Mouse (Mus musculus) frontal cortex, postnatal 14 days (tissue): ENCODE measurements around the gene Bcl2l1.

ENCODE experiments used
- DNase-seq, 2 experiments: peaks; one replicate each; pipeline ENCODE4 v3.0.0; 2022; ENCODE audit warnings: low spot score in 2 of 2

Gene Bcl2l1

GRCm38 (mm10) chr2:152772231-152772630 lies 59.3 kb downstream of the Bcl2l1 start:
- no peak for DNase-seq

GRCm38 (mm10) chr2:152771571-152771970 lies 60.0 kb downstream of the Bcl2l1 start:
- DNase-seq, result no peak

- DNase-seq, result no peak
Observed at GRCm38 (mm10) chr2:152769677-152770076, 61.9 kb downstream of the Bcl2l1 start.

DNA sequence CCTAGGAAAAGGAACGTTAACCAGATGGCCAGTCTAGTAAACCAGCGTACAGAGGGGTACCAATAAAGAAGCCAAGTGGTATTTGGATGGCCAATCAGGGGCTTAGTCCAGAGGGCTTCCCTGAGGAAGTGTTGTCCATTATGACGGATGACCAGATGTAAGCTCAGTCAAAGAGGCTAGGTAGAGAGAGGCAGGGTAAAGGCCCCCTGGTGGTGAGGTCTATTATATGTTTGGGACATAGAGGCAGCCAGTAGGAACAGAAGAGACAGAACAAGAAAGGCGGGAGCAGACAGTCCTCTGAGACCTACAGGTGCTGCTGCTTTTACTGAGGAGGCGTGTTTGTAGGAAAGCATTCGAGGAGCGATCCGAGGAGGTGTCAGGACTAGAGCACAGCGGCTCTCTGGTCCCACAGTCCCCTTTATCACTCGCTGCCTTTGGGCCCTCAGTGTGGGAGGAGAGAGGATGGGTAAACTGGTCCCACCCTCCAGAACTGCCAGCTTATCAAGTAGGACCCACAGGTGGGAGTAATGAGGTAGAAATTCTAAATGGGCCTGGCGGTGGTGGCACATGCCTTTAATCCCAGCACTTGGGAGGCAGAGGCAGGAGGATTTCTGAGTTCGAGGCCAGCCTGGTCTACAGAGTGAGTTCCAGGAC lies 63.8 kb downstream of the Bcl2l1 start:
- no peak for DNase-seq

GRCm38 (mm10) chr2:152766387-152767123 lies 65.0 kb downstream of the Bcl2l1 start:
- peak; percentile 68 to 85 for DNase-seq

- DNase-seq, result no peak
Observed at GRCm38 (mm10) chr2:152765045-152765674, 66.4 kb downstream of the Bcl2l1 start.

GRCm38 (mm10) chr2:152764172-152765044 lies 67.1 kb downstream of the Bcl2l1 start:
- no peak for DNase-seq

DNA sequence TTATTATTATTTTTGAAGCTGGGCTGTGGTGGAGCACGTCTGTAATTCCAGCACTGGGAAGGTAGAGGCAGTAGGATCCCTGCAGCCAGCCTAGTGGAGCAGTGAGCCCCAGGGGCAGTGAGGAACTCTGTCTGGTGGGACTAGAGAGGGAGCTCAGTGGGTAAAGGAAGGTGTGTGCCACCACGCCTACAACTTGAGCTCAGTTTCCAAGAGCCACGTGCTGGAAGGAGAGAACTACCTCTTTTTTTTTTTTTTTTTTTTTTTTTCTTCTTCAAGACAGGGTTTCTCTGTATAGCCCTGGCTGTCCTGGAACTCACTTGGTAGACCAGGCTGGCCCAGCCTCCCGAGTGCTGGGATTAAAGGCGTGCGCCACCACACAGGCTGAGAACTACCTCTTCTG lies 68.2 kb downstream of the Bcl2l1 start:
- no peak for DNase-seq

DNA sequence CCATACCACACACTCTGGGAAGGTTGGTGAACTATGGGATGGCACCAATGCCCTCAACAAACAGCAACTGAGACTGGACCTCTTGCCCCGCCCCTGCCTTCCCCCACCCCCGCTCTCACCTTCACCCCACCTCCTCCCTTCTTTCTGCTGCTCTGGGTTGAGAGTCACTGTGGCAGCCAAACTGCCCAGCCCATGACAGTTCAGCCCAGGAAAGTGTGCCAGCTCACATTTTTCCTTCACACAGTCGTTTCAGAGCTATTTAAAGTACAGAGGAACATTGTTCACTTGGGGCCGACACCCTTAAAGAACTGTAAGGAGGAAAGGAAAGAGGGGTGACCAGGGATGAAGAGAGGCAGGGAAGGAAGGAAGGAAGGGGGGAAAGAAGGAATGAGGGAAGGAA lies 73.2 kb downstream of the Bcl2l1 start:
- no peak for DNase-seq

DNA sequence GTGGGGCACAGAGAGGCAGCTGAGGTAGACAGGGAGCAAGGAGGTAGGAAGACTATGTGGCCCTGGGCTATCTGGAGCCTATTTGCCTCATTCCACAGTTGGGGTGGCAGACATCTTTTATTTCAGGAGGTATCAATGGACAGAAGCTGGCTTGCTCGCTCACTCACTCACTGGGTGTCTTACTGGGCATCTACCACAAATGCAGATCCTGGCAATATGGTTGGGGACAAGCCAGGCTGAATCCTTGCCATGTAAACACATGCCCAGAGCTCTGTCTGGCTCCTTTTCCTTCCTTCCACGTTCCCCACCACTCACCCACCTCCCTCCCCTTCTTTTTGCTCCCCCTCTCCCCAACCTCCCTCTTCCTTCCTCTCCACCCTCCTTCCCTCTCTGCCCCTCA lies 74.0 kb downstream of the Bcl2l1 start:
- no peak for DNase-seq

- DNase-seq, result no peak
Observed at GRCm38 (mm10) chr2:152756474-152757393, 74.8 kb downstream of the Bcl2l1 start.

DNA sequence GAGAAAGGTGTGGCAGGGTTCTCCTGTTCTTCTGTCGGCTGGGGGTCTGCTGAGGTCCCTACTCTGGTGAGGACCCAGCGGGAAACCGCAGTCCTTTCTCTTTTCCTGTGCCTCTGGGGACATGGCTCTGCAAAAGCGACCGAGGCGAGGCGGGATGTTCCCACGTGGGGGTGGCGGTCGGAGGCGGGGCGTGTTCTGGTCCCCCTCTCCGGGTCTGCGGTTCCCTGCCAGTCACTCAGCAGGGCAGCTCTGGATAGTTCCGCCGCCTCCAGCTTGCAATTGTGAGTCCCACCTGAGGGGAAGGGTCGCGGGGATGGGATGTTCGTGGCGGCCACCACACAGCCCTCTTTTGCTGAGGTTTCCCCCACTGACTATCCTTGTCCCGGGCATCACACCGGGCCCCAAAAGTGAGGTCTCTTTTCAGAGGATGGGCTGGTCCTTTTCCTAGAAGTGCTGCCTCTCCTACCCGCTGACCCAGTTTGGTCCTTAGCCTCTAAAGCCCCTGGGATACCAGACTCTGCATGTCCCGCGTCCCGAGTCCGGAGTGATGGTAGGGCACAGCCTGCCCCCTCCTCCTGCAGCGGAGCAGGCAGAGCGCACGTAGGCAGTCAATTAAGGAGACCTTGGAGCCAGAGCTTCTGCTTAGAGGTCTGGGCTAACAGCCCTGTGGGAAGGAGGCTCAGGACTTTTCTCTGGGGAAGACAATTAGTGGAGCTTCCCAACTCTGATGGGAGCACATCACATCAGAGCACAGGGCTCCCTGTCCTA lies 77.4 kb downstream of the Bcl2l1 start, which contains the start of gene Cox4i2:
TSS of gene Cox4i2 (plus strand) at position 230 of the 768 bp plus-strand sequence.
- DNase-seq, result no peak

- no peak for DNase-seq
Observed at GRCm38 (mm10) chr2:152742435-152742834, 89.1 kb downstream of the Bcl2l1 start.

DNA sequence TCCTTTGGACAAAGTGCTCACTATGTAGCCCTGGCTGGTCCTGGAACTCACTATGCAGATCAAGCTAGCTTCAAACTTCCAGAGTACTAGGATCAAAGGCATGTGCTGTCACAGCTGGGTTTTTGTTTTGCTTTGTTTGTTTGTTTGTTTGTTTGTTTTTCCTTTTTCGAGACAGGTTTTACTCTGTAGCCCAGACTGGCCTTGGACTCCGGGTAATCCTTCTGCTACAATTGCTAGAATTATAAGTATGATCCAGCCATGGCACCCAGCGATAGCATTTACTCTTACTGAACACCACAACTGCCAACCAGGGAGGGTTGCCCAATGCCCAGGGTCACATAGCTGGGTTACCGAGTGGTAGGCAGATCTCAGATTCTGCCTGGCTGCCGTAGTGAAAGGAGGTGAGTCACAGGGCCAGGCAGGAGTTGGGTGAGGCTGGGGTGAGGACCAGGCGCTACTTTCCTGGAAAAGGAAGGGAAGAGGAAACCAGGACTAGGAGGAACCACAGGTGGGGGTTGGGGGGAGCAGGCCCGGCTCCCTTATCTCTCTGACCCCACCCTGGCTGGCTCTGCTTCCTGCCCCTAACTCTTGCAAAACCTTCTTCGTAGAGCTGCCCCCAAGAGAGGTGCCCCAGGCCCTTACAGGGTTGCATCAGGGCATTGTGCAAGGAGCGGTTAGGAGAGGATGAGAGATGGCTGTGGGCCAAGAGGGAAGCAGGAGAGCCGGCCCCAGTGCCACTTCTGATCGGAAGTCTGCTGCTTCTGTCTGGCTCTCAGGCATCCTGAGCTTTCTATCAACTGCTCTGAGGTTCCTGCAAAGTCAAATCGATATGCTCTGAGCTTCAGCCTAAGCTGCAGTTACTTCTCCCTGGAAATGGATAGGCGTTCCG lies 90.1 kb downstream of the Bcl2l1 start:
- no peak for DNase-seq

DNA sequence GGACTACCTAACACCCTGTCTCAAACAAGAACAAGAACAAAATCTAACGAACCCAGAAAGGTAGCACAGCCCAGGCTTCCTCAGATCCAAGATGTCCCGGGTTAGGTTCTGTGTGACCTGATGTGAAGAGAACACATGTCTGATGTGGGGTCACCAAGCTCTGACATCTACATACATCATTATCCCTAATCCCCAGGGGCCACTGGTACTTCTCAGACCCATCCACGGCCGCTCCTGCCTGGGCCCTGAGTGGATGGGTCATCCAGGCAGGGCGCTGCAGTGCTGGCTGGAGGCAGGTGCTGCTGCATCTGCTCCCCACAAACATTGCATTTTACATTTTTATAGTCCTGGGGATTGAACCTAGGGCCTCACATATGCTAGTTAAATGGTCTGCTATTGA lies 91.0 kb downstream of the Bcl2l1 start:
- no peak for DNase-seq

DNA sequence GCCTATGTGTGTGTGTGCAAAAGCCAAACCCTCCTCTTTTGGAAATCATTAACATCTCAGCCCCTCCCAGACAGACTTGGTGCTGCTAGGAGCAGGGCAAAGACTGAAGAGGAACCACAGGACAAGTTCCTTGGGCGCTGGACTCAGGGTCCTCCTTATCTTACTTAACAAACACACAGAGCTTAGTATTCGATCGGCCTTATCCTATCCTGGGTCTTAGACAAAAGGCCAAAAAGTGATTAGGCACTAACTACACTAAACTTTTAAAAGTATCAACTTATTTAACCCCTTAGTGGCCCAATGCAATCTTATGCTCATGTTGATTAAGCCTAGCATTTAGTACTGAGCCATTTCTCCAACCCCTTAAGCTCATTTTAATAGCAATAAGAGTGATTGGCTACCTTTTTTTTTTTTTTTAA lies 91.7 kb downstream of the Bcl2l1 start:
- no peak for DNase-seq

DNA sequence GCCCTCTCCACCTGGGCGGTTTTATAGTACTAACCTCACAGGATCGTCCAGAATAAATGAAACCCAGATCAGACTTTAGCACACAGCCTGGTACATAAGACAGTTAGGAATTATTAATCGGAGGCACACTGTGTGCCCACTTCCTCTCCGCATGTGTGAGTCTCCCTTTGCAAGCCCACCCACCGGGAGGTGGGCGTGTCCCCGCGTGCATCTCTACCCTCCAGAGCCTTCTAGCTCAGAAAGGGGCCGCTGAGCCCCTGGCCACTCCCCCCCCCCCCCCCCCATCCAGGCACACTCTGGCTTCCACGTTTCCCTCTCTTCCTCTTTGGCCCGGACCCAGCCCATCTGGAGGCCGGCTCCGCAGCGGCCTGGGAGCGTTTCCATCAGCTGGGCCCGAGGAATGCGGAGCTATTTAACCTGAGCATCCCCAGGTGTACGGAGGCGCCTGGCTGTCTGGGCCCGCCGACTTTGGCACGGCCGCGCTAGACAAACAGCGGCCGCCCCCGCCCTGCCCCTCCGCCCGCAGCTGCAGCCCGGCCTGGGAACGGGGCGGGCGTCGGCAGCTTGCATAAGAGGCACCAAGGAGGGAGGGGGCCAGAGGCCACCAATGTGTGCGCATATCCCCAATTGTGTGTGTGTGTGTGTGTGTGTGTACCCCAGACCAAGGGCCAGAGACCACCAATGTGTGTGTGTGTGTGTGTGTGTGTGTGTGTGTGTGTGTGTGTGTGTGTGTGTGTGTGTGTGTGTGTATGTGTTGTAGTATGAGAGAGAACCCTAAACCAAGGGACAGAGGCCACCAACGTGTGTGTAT lies 92.3 kb downstream of the Bcl2l1 start:
- no peak for DNase-seq

DNA sequence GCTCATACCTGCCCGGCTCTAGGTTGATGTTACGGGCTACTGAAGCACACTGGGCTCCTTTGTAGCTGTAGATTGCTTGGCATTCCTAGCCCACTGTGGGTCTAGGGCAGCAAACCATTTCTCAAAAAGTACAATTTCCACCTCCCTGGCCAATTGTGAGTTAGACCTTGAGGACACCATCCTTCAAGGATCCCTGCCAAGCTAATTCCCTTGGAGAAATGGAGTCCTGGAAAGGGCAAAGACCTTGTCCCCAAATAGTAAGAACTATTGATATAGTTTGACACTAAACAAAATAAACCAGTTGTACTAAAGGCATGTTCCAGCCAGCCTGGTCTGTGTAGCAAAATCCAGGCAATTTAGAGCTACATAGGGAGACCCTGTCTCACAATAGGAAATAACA lies 93.2 kb downstream of the Bcl2l1 start:
- DNase-seq, result no peak
